Mouse (Mus musculus) intestine, embryonic 15.5 days (tissue): Measurements from ENCODE around the gene Zbtb11. TPM values are rescaled to one million over a fixed set of nuclear protein-coding genes. Genes with fewer than 3 reads are reported as not detected.
"Not testable (repeated sequence)": the region's sequence is repeated elsewhere in the genome, so short reads cannot be mapped to it uniquely, and the experiment has no call there.

Source experiments
- ATAC-seq: fragments of 200-750 bp; cut with Nextera tagmentation; 2 replicates; pipeline ENCODE4 v1.8.0; 2017; ENCODE audit warnings: moderate TSS enrichment, moderate library complexity
- H3K27ac ChIP-seq: fragments of 300-500 bp; sonication (generic); 2 replicates; pipeline ENCODE4 v1.5.1; 2015; ENCODE audit warnings: mild to moderate bottlenecking, inconsistent platforms
- H3K27me3 ChIP-seq: fragments of 300-500 bp; sonication (generic); replicated peaks from 2 replicates; pipeline ENCODE4 v1.6.1; 2015; ENCODE audit warnings: inconsistent platforms
- H3K36me3 ChIP-seq: fragments of 300-500 bp; sonication (generic); 2 replicates; pipeline ENCODE4 v1.6.1; 2015; ENCODE audit warnings: inconsistent platforms
- H3K4me1 ChIP-seq: fragments of 300-500 bp; sonication (generic); replicated peaks from 2 replicates; pipeline ENCODE4 v1.6.1; 2015; ENCODE audit warnings: inconsistent platforms
- H3K4me2 ChIP-seq: fragments of 300-500 bp; sonication (generic); replicated peaks from 2 replicates; pipeline ENCODE4 v1.6.1; 2015; ENCODE audit warnings: mild to moderate bottlenecking, inconsistent platforms
- H3K4me3 ChIP-seq: fragments of 300-500 bp; sonication (generic); replicated peaks from 2 replicates; pipeline ENCODE4 v1.5.1; 2015; ENCODE audit warnings: inconsistent platforms
- H3K9ac ChIP-seq: fragments of 300-500 bp; sonication (generic); 2 replicates; pipeline ENCODE4 v1.6.1; 2015; ENCODE audit warnings: inconsistent platforms
- H3K9me3 ChIP-seq: fragments of 300-500 bp; sonication (generic); 2 replicates; pipeline ENCODE4 v1.6.1; 2016; ENCODE audit warnings: inconsistent platforms
- WGBS: fragments of 180-500 bp; shearing (Covaris S2); methylation state at CpG from one replicate; pipeline ENCODE4 v1.1.7; 2015; 5-methylcytosine and 5-hydroxymethylcytosine counted together
- polyA plus RNA-seq: library from polyadenylated mRNA; unstranded; fragments of >200 nt; fragmentation: Nextera tagmentation; extraction: Ambion mirVana; gene quantifications from 2 replicates; pipeline ENCODE4 v1.2.1, GENCODE M21; 2015

Gene Zbtb11
- polyA plus RNA-seq, 1 experiment from 2014 or later = 15.3 TPM

- WGBS = 41% methylated on average over 19 of the region's 19 CpGs
- H3K36me3 ChIP-seq = no peaks in the 10 kb centered on the region
- no peaks in the 10 kb centered on the region for H3K4me1 ChIP-seq
- H3K4me3 ChIP-seq = no peak overlapping the region
- ATAC-seq = peak; percentile 75
- H3K4me2 ChIP-seq = no peak overlapping the region
- H3K9ac ChIP-seq = no peak overlapping the region
- no peaks in the 10 kb centered on the region for H3K9me3 ChIP-seq
- H3K27ac ChIP-seq = no peak overlapping the region
- no peaks in the 10 kb centered on the region for H3K27me3 ChIP-seq
Measured at GRCm38 (mm10) chr16:55950946-55951678, 22.6 kb upstream of the Zbtb11 start.

DNA sequence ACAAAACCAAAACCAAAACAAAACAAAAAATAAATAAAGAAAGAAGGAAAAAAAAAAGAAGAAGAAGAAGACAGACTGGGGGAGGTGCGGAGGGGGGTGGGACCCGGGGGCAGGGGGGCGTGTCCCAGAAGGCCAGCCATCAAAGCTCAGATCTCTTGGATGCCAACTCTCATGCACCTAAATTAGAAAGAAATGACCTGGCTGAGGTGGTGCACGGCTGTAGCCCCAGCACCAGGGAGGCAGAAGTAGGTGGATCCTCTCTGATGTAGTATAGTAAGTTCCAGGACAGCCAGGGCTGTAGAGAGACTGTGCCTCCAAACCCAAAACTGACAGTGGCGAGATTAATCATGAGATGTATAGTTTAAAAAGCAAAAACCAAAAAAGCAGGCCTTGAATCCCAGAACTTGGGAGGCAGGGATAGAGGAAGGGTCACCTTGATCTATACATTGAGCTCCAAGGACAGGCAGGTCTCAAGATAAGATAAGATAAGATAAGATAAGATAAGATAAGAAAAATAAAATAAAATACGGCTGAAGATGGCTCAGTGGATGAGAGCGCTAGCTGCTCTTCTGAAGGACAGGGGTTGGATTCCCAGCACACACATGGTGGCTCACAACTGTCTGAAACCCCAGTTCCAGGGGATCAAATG is 21.9 kb upstream of the Zbtb11 start:
- no peaks in the 10 kb centered on the region for H3K9me3 ChIP-seq
- no peak overlapping the region for H3K27ac ChIP-seq
- H3K27me3 ChIP-seq = no peaks in the 10 kb centered on the region
- WGBS = 75% methylated on average over 7 of the region's 7 CpGs
- ATAC-seq = no peak
- no peak overlapping the region for H3K9ac ChIP-seq
- no peak overlapping the region for H3K4me2 ChIP-seq
- no peaks in the 10 kb centered on the region for H3K4me1 ChIP-seq
- H3K36me3 ChIP-seq = no peaks in the 10 kb centered on the region
- H3K4me3 ChIP-seq = no peak overlapping the region

DNA sequence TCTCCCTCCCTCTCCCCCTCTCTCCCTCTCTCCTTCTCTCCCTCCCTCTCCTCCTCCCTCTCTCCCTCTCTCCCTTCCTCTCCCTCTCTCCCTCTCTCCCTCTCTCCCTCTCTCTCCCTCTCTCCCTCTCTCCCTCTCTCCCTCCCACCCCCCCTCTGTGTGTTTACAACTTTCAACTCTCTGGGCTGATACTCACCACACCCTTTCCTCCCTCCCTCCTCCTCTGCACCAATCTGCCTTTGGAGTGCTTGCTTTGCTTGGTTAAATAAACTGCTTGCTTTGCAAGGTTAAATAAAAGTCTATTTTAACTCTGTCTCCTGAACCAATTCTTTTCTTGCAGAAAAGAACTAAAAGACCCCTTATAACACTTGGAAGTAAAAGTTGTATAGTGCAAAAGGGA is 20.9 kb upstream of the Zbtb11 start:
- H3K9me3 ChIP-seq = no peaks in the 10 kb centered on the region
- H3K4me3 ChIP-seq = no peak overlapping the region
- ATAC-seq = no peak
- H3K27me3 ChIP-seq = no peaks in the 10 kb centered on the region
- H3K9ac ChIP-seq = no peak overlapping the region
- no peaks in the 10 kb centered on the region for H3K36me3 ChIP-seq
- no peak overlapping the region for H3K4me2 ChIP-seq
- H3K27ac ChIP-seq = no peak overlapping the region
- no peaks in the 10 kb centered on the region for H3K4me1 ChIP-seq

- H3K36me3 ChIP-seq, H3K4me2 ChIP-seq, H3K27ac ChIP-seq, H3K27me3 ChIP-seq, H3K4me1 ChIP-seq, H3K9ac ChIP-seq, ATAC-seq, H3K9me3 ChIP-seq, H3K4me3 ChIP-seq: not testable (repeated sequence)
- 88% methylated on average over 9 of the region's 9 CpGs for WGBS
Measured at GRCm38 (mm10) chr16:55954196-55954595, 19.5 kb upstream of the Zbtb11 start.

DNA sequence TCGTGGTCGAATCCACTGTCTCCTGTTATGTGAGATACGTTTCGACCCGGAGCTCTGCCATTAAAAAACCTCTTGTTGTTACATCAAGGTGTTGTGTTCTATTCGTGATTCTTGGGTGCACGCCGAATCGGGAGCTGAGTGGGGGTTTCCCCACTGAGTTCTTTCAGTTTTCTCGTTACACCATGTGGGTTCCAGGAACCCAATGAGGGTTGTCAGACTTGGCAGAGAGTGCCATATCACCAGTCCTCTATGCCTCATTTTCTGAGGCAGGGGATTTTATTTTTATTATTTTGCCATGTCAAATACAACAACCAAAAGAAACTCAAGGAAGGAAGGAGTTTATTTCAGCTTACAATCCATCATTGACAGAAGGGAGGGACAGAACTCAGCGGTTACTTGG is 10.6 kb upstream of the Zbtb11 start:
- not testable (repeated sequence) for H3K36me3 ChIP-seq, H3K27ac ChIP-seq, H3K4me3 ChIP-seq, H3K4me1 ChIP-seq, H3K4me2 ChIP-seq, H3K9me3 ChIP-seq, ATAC-seq, H3K9ac ChIP-seq, H3K27me3 ChIP-seq
- 82% methylated on average over 6 of the region's 11 CpGs for WGBS

DNA sequence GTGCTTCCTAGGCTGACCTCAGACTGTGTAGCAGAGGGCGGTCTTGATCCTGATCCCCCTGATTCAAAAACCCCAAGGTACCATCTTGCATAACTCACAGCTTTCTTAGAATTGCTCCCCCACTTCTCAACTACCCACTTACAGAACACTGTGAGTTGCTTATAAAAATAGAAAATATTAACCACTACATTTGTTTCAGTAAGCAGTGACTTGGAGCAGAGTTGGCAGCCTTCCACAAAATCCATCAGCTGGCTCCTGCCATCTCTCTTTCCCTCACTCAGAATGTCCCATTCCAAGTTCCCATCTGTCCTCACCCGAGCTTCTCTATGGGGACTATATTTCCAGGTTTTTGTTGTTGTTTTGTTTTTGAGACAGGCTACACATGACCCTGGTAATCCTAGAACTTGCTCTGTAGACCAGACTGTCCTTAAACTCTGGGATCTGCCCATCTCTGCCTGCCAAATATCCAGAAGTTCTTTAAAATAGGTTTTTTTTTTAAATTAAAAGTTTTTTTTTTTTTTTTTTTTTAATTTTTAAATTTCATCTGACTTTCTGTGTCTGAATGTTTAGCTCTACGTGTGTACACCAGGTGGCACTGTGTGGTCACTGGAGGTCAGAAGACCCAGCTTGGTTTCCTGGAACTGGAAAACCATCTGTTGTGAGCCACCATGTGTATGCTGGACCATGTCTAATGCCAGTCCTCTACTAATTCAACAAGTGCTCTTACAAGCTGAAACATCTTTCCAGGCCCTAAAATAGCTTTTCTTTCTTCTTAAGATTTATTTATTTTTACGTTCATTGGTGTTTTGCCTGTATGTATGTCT is 9.3 kb upstream of the Zbtb11 start:
- H3K4me3 ChIP-seq = no peak overlapping the region
- H3K27me3 ChIP-seq = no peaks in the 10 kb centered on the region
- peaks cover 2% of the 10 kb centered on the region; the same call in 1 of the 2 replicates for H3K36me3 ChIP-seq
- 0 out of 2 replicates have a peak, but pooled peaks cover 5% of the 10 kb centered on the region for H3K4me1 ChIP-seq
- no peak overlapping the region for H3K27ac ChIP-seq
- no peak for ATAC-seq
- H3K9ac ChIP-seq = no peak overlapping the region
- H3K4me2 ChIP-seq = no peak overlapping the region
- no peaks in the 10 kb centered on the region for H3K9me3 ChIP-seq
- WGBS = 57% methylated on average over 4 of the region's 4 CpGs

GRCm38 (mm10) chr16:55966212-55966871 is 7.3 kb upstream of the Zbtb11 start, which contains the start of gene Rpl24:
Rpl24 (plus strand) TSS chr16:55966275.
- Histone ChIP-seq H3K4me2 (peak within 1 kb of the TSS; percentile 84), H3K4me3 (peak within 1 kb of the TSS; percentile 77), H3K4me1 (peaks cover 8% of the 10 kb centered on the region; the same call in 1 of the 2 replicates), H3K27ac (peak within 1 kb of the TSS; percentile 79), H3K9me3 (no peaks in the 10 kb centered on the region), H3K9ac (peak within 1 kb of the TSS; percentile 90), H3K27me3 (no peaks in the 10 kb centered on the region), H3K36me3 (peaks cover 14% of the 10 kb centered on the region)
- peak; percentile 95 for ATAC-seq
- under 1% methylated on average over 42 of the region's 42 CpGs for WGBS

- Histone ChIP-seq H3K36me3 (peaks cover 19% of the 10 kb centered on the region), H3K4me2 (peak overlapping the region; percentile 84), H3K9me3 (no peaks in the 10 kb centered on the region), H3K4me3 (peak overlapping the region; percentile 77), H3K27me3 (no peaks in the 10 kb centered on the region), H3K9ac (peak overlapping the region; percentile 90), H3K27ac (no peak overlapping the region), H3K4me1 (peaks cover 14% of the 10 kb centered on the region; the same call in 1 of the 2 replicates)
- no peak for ATAC-seq
- WGBS = 38% methylated on average over 1 of the region's 1 CpGs
Measured at GRCm38 (mm10) chr16:55967221-55967620, 6.5 kb upstream of the Zbtb11 start.

- 82% methylated on average over 3 of the region's 3 CpGs for WGBS
- peaks cover 19% of the 10 kb centered on the region for H3K36me3 ChIP-seq
- H3K9ac ChIP-seq = no peak overlapping the region
- H3K27me3 ChIP-seq = no peaks in the 10 kb centered on the region
- no peaks in the 10 kb centered on the region for H3K9me3 ChIP-seq
- no peak overlapping the region for H3K4me2 ChIP-seq
- H3K4me1 ChIP-seq = peaks cover 20% of the 10 kb centered on the region
- no peak for ATAC-seq
- H3K4me3 ChIP-seq = no peak overlapping the region
- no peak overlapping the region for H3K27ac ChIP-seq
Measured at GRCm38 (mm10) chr16:55969147-55969546, 4.5 kb upstream of the Zbtb11 start.

DNA sequence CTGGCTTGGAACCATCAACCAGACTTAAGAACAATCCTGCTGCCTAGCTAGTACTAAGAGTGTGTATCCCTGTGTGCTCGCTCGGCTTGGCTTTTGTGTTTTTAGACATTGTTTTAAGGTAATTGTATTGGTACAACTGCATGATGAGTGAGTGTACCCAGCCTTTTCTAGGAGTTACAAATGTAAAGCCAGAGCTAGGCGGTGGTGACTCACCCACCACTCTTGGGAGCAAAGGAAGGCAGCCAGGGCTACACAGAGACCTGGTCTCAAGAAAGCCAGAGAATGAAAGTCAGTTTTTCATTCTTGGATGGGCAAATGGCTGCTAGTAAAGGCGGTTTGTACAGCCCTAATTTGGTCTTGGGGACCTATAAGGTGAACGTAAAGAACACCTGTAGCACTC is 3.3 kb upstream of the Zbtb11 start:
- no peak for ATAC-seq
- WGBS = 94% methylated on average over 5 of the region's 5 CpGs

DNA sequence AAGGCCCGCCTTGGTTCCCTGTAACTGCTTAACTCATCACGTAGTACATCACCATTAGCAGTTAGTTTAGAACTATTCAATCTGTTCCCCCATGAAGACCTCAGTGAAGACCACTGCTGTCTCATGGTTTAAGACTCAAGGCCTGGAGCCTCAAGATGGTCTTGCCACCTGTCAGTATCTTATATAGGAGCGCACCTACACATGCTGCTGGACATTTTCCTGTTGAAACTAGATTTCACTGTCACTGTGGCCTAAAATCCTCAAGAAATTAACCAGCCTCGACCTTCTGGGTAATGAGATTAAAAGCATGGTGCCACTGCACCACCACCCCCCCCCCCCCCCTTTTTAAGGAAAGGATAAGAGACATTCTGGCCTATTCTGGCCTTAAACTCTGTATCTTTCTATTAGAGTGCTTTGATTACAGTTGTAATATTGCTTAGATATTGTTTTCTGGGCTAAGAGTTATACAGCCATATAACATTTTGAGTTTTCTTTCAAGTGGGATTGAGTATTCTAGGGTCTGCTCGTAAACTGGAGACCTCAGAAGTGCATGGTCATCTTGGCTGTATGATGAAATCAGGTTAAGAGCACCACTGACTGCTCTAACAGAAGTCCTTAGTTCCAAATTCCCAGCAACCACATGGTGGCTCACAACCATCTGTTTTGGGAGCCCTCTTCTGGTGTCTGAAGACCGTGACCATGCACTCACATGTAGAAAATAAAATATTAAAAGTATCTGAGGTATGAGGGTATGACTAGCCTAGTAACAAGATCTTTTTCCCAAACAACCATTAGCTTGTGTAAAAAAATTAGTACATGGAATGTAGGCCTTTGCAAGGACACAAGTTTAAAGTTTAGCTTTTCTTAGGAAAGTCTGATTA is 1.7 kb upstream of the Zbtb11 start:
- no peak overlapping the region for H3K4me3 ChIP-seq
- 81% methylated on average over 6 of the region's 6 CpGs for WGBS
- H3K9ac ChIP-seq = no peak overlapping the region
- no peak overlapping the region for H3K27ac ChIP-seq
- no peak overlapping the region for H3K4me2 ChIP-seq
- peaks cover 25% of the 10 kb centered on the region for H3K4me1 ChIP-seq
- no peak for ATAC-seq
- H3K36me3 ChIP-seq = peaks cover 19% of the 10 kb centered on the region
- H3K9me3 ChIP-seq = no peaks in the 10 kb centered on the region
- no peaks in the 10 kb centered on the region for H3K27me3 ChIP-seq

More for the DNA sequence above, 3.3 kb upstream of the Zbtb11 start:
- Histone ChIP-seq H3K9ac (no peak overlapping the region), H3K9me3 (no peaks in the 10 kb centered on the region), H3K4me2 (no peak overlapping the region), H3K36me3 (peaks cover 19% of the 10 kb centered on the region), H3K27me3 (no peaks in the 10 kb centered on the region), H3K4me3 (no peak overlapping the region), H3K4me1 (peaks cover 25% of the 10 kb centered on the region), H3K27ac (no peak overlapping the region)
